Mouse (Mus musculus): Measurements from ENCODE around the gene Gm49355. TPM values are rescaled to one million over a fixed set of nuclear protein-coding genes. Genes with fewer than 3 reads are reported as not detected.

Gm49355 gene
- total and polyA plus RNA-seq, 3 experiments, result 0.07 to 0.18 TPM; not detected in 1

GRCm38 (mm10) chr14:12341075-12341788 is 57.5 kb downstream of the Gm49355 start:
- no peaks in the 10 kb centered on the region for H3K79me2 ChIP-seq (replicated peaks; ENCODE audit: control insufficient read depth, insufficient read depth, low read length)
- no peaks in the 10 kb centered on the region for H3K4me1 ChIP-seq (ENCODE audit: control insufficient read depth, insufficient read depth, low read length)
- no peak overlapping the region; the same call in 1 of the 2 replicates for H3K4me3 ChIP-seq
- H3K36me3 ChIP-seq (ENCODE audit: control insufficient read depth, insufficient read depth, low read length), result no peaks in the 10 kb centered on the region
- no peak for TF ChIP-seq POLR2A (IDR thresholded peaks at IDR 0.05; ENCODE audit: insufficient read depth, low read depth, low read length)
- TF ChIP-seq CTCF (IDR thresholded peaks at IDR 0.05), result peak; percentile 26
- no peak for DNase-seq
- intact Hi-C loops (cut with DNase I), result no loop called here
- peaks cover 53% of the 10 kb centered on the region for H3K27me3 ChIP-seq (ENCODE audit: control insufficient read depth, insufficient read depth, low read length)
- no peak overlapping the region for H3K27ac ChIP-seq
- H3K9ac ChIP-seq (ENCODE audit: low read depth, low read length), result no peak overlapping the region
- WGBS, result 2% methylated on average over 42 of the region's 42 CpGs

GRCm38 (mm10) chr14:12341789-12342457 is 58.1 kb downstream of the Gm49355 start:
- 8% methylated on average over 24 of the region's 24 CpGs for WGBS
- TF ChIP-seq CTCF (IDR thresholded peaks at IDR 0.05) (no peak), EP300 (IDR thresholded peaks at IDR 0.05; ENCODE audit: insufficient read depth, low read depth, low read length) (no peak), POLR2A (IDR thresholded peaks at IDR 0.05; ENCODE audit: insufficient read depth, low read depth, low read length) (no peak)
- Histone ChIP-seq H3K9ac (ENCODE audit: low read depth, low read length) (no peak overlapping the region), H3K27me3 (ENCODE audit: control insufficient read depth, insufficient read depth, low read length) (peaks cover 53% of the 10 kb centered on the region), H3K27ac (no peak overlapping the region), H3K36me3 (ENCODE audit: control insufficient read depth, insufficient read depth, low read length) (no peaks in the 10 kb centered on the region), H3K4me3 (no peak overlapping the region), H3K4me1 (ENCODE audit: control insufficient read depth, insufficient read depth, low read length) (no peaks in the 10 kb centered on the region), H3K79me2 (replicated peaks; ENCODE audit: control insufficient read depth, insufficient read depth, low read length) (no peaks in the 10 kb centered on the region)
- intact Hi-C loops (cut with DNase I), result no loop called here
- DNase-seq, result no peak

GRCm38 (mm10) chr14:12342458-12343131 is 58.8 kb downstream of the Gm49355 start:
- TF ChIP-seq EP300 (IDR thresholded peaks at IDR 0.05; ENCODE audit: insufficient read depth, low read depth, low read length) (no peak), POLR2A (IDR thresholded peaks at IDR 0.05; ENCODE audit: insufficient read depth, low read depth, low read length) (no peak), CTCF (IDR thresholded peaks at IDR 0.05) (no peak)
- intact Hi-C loops (cut with DNase I), result no loop called here
- no peak overlapping the region for H3K4me3 ChIP-seq
- H3K9ac ChIP-seq (ENCODE audit: low read depth, low read length), result no peak overlapping the region
- peaks cover 55% of the 10 kb centered on the region for H3K27me3 ChIP-seq (ENCODE audit: control insufficient read depth, insufficient read depth, low read length)
- no peaks in the 10 kb centered on the region for H3K36me3 ChIP-seq (ENCODE audit: control insufficient read depth, insufficient read depth, low read length)
- DNase-seq, result no peak
- 6% methylated on average over 23 of the region's 23 CpGs for WGBS
- H3K27ac ChIP-seq, result no peak overlapping the region
- no peaks in the 10 kb centered on the region for H3K79me2 ChIP-seq (replicated peaks; ENCODE audit: control insufficient read depth, insufficient read depth, low read length)
- no peaks in the 10 kb centered on the region for H3K4me1 ChIP-seq (ENCODE audit: control insufficient read depth, insufficient read depth, low read length)

GRCm38 (mm10) chr14:12343451-12343941 is 59.7 kb downstream of the Gm49355 start:
- Histone ChIP-seq H3K4me3 (no peak overlapping the region), H3K9ac (ENCODE audit: low read depth, low read length) (no peak overlapping the region), H3K36me3 (ENCODE audit: control insufficient read depth, insufficient read depth, low read length) (no peaks in the 10 kb centered on the region), H3K27me3 (ENCODE audit: control insufficient read depth, insufficient read depth, low read length) (peaks cover 52% of the 10 kb centered on the region), H3K79me2 (replicated peaks; ENCODE audit: control insufficient read depth, insufficient read depth, low read length) (no peaks in the 10 kb centered on the region), H3K4me1 (ENCODE audit: control insufficient read depth, insufficient read depth, low read length) (no peaks in the 10 kb centered on the region), H3K27ac (no peak overlapping the region)
- 4% methylated on average over 20 of the region's 20 CpGs for WGBS
- TF ChIP-seq CTCF (IDR thresholded peaks at IDR 0.05) (no peak), EP300 (IDR thresholded peaks at IDR 0.05; ENCODE audit: insufficient read depth, low read depth, low read length) (no peak), POLR2A (IDR thresholded peaks at IDR 0.05; ENCODE audit: insufficient read depth, low read depth, low read length) (no peak)
- intact Hi-C loops (cut with DNase I), result no loop called here
- DNase-seq, result no peak

GRCm38 (mm10) chr14:12344061-12344745 is 60.4 kb downstream of the Gm49355 start:
- Histone ChIP-seq H3K4me1 (ENCODE audit: control insufficient read depth, insufficient read depth, low read length) (no peaks in the 10 kb centered on the region), H3K27ac (no peak overlapping the region), H3K36me3 (ENCODE audit: control insufficient read depth, insufficient read depth, low read length) (no peaks in the 10 kb centered on the region), H3K4me3 (no peak overlapping the region), H3K27me3 (ENCODE audit: control insufficient read depth, insufficient read depth, low read length) (peaks cover 49% of the 10 kb centered on the region), H3K9ac (ENCODE audit: low read depth, low read length) (no peak overlapping the region), H3K79me2 (replicated peaks; ENCODE audit: control insufficient read depth, insufficient read depth, low read length) (no peaks in the 10 kb centered on the region)
- 4% methylated on average over 24 of the region's 24 CpGs for WGBS
- intact Hi-C loops (cut with DNase I), result no loop called here
- no peak for TF ChIP-seq EP300 (IDR thresholded peaks at IDR 0.05; ENCODE audit: insufficient read depth, low read depth, low read length)
- TF ChIP-seq POLR2A (IDR thresholded peaks at IDR 0.05; ENCODE audit: insufficient read depth, low read depth, low read length), result no peak
- no peak for TF ChIP-seq CTCF (IDR thresholded peaks at IDR 0.05)
- no peak for DNase-seq

Measured in heart, adult 2 months (tissue).